ENCODE assay signal across 12 mouse cellular contexts in the genomic region with DNA sequence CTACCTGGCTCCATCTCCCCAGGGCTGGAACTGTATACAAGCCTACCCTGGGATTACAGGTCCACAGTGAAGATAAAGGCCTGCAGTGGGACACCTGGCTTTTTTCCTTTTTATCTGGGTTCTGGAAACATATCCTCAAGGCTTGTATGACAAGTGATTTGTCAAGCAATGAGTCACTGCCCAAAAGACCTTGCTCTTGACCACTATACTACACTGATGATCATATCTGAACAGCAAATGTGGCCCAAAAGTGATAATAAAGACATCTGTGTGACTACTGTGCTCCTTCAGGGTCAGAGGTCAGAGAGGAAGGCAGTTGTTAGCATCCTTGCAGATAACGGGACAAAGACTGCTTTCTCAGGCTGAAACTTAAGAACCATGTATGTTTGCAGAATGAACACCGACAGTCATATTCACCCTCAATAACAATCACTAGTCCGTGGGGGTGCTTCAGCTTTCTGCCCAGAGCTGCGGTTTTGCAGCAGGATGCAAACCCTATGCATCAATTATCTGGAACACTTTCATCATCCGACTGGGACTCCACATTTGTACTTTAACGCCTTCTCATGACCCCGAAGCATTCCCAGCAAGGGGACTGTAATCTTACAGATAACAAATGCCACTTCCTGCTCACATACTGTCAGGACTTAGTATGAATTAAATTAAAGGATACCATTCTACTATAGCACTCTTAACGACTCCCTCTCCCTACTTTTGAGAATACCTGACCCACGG. TPM values are rescaled to one million over a fixed set of nuclear protein-coding genes. Genes with fewer than 3 reads are reported as not detected.
A peak's percentile ranks its signal among the peaks of the same experiment; 100 is the strongest.
DNase-seq lines count a peak whose midpoint lies in the region; ATAC-seq and TF ChIP-seq lines count a peak whose summit lies in the region.
"Had no signal": no experiment of that assay in that cellular context is flagged by ENCODE, and none has a peak within 500 bp of the region (broad histone marks: within the 10 kb centered on the region; RNA-seq: fewer than 3 reads in every experiment).

No protein-coding gene starts in this region.

- H3K4me3 ChIP-seq in heart, embryonic 13.5 days, result peak overlapping the region; percentile 80
- peak overlapping the region; percentile 67 for H3K4me3 ChIP-seq in lung, embryonic 14.5 days (ENCODE audit: low read depth, low read length)
- H3K4me3 ChIP-seq in embryonic facial prominence, embryonic 13.5 days, result peak overlapping the region; percentile 72
- no peak overlapping the region for H3K4me3 ChIP-seq in neural tube, embryonic 12.5 days

- no peak overlapping the region for H3K27ac ChIP-seq in heart, embryonic 13.5 days (replicated peaks)
- H3K27ac ChIP-seq in lung, embryonic 14.5 days (ENCODE audit: low read depth), result no peak overlapping the region
- H3K27ac ChIP-seq in embryonic facial prominence, embryonic 13.5 days, result no peak overlapping the region
- no peak overlapping the region for H3K27ac ChIP-seq in neural tube, embryonic 12.5 days

- H3K36me3 ChIP-seq in heart, embryonic 13.5 days, result no peaks in the 10 kb centered on the region
- H3K36me3 ChIP-seq in lung, embryonic 14.5 days (ENCODE audit: insufficient read depth), result no peaks in the 10 kb centered on the region
- no peaks in the 10 kb centered on the region for H3K36me3 ChIP-seq in embryonic facial prominence, embryonic 13.5 days
- no peaks in the 10 kb centered on the region for H3K36me3 ChIP-seq in neural tube, embryonic 12.5 days

- H3K9me3 ChIP-seq in heart, embryonic 13.5 days, result no peaks in the 10 kb centered on the region
- H3K9me3 ChIP-seq in lung, embryonic 14.5 days (ENCODE audit: low read depth, low read length), result no peaks in the 10 kb centered on the region
- H3K9me3 ChIP-seq in embryonic facial prominence, embryonic 13.5 days, result no peaks in the 10 kb centered on the region
- no peaks in the 10 kb centered on the region for H3K9me3 ChIP-seq in neural tube, embryonic 12.5 days

- ATAC-seq in heart, embryonic 13.5 days (ENCODE audit: extremely low read depth, insufficient number of reproducible peaks, low FRiP score, low TSS enrichment), result no peak
- no peak for ATAC-seq in lung, embryonic 14.5 days (ENCODE audit: insufficient read depth)
- no peak for ATAC-seq in embryonic facial prominence, embryonic 13.5 days (ENCODE audit: insufficient number of reproducible peaks, insufficient read depth, low FRiP score, low TSS enrichment, low read depth)
- ATAC-seq in neural tube, embryonic 12.5 days (ENCODE audit: low FRiP score, low read depth), result no peak

- no peak for TF ChIP-seq CTCF in lung, embryonic 14.5 days (IDR thresholded peaks at IDR 0.05; ENCODE audit: low read depth)

- peaks cover 11% of the 10 kb centered on the region for H3K4me1 ChIP-seq in heart, embryonic 13.5 days
- H3K4me1 ChIP-seq in lung, embryonic 14.5 days (ENCODE audit: insufficient read depth), result no peaks in the 10 kb centered on the region
- H3K4me1 ChIP-seq in embryonic facial prominence, embryonic 13.5 days, result peaks cover 4% of the 10 kb centered on the region; the same call in 1 of the 2 replicates
- peaks cover 11% of the 10 kb centered on the region for H3K4me1 ChIP-seq in neural tube, embryonic 12.5 days

- H3K27me3 ChIP-seq in heart, embryonic 13.5 days (replicated peaks), result peaks cover 27% of the 10 kb centered on the region
- H3K27me3 ChIP-seq in lung, embryonic 14.5 days (ENCODE audit: insufficient read depth, low read length), result peaks cover 23% of the 10 kb centered on the region
- H3K27me3 ChIP-seq in embryonic facial prominence, embryonic 13.5 days, result peaks cover 36% of the 10 kb centered on the region
- H3K27me3 ChIP-seq in neural tube, embryonic 12.5 days (replicated peaks), result peaks cover 27% of the 10 kb centered on the region

- WGBS in heart, embryonic 13.5 days, result 24% methylated on average over 9 of the region's 9 CpGs
- 19% methylated on average over 9 of the region's 9 CpGs for WGBS in lung, embryonic 14.5 days
- WGBS in embryonic facial prominence, embryonic 13.5 days, result 36% methylated on average over 9 of the region's 9 CpGs
- WGBS in neural tube, embryonic 12.5 days, result 61% methylated on average over 9 of the region's 9 CpGs

- H3K9ac ChIP-seq in heart, embryonic 13.5 days, result no peak overlapping the region
- H3K9ac ChIP-seq in lung, embryonic 14.5 days, result no peak overlapping the region
- no peak overlapping the region for H3K9ac ChIP-seq in embryonic facial prominence, embryonic 13.5 days
- H3K9ac ChIP-seq in neural tube, embryonic 12.5 days, result no peak overlapping the region

- no peak for DNase-seq in heart, adult 18-20 months
- no peak for DNase-seq in lung, embryonic 14.5 days
- DNase-seq in lung, postnatal 25 days (ENCODE audit: low spot score), result no peak
- DNase-seq in Muller cell, postnatal 12 days (ENCODE audit: inconsistent ontology term), result no peak
- no peak for DNase-seq in embryo, embryonic 10 days (ENCODE audit: low spot score)
- DNase-seq: layer of hippocampus, adult 9-11 months; lung, postnatal 10 days; thymus, postnatal 4 days had no signal

- H3K4me2 ChIP-seq in heart, embryonic 13.5 days, result peak overlapping the region; percentile 99
- H3K4me2 ChIP-seq in lung, embryonic 14.5 days, result peak overlapping the region; percentile 100
- peak overlapping the region; percentile 100; the same call in 1 of the 2 replicates for H3K4me2 ChIP-seq in embryonic facial prominence, embryonic 13.5 days
- peak overlapping the region; percentile 100 for H3K4me2 ChIP-seq in neural tube, embryonic 12.5 days (replicated peaks)

RNA-seq across cellular contexts. Expression of a gene that starts 1.6 kb away (rescaled TPM):
- polyA plus RNA-seq in heart, embryonic 13.5 days (2015; fragmentation: Nextera tagmentation; extraction: Ambion mirVana), result 0.80 and 0.87 TPM in 2 replicates
- total RNA-seq in heart, adult 18-20 months (2021), result 1 to 10 TPM in 1 of 2 experiments, under 1 TPM in 1; 0.94 to 1.4 TPM
- polyA plus RNA-seq in lung, embryonic 14.5 days (2014; fragmentation: Nextera tagmentation; extraction: Ambion mirVana), result 3.4 and 4.5 TPM in 2 replicates
- 0.93 and 1.3 TPM in 2 replicates for polyA plus RNA-seq in embryonic facial prominence, embryonic 13.5 days (2015; fragmentation: Nextera tagmentation; extraction: Ambion mirVana)
- 0.72 and 0.91 TPM in 2 replicates for polyA plus RNA-seq in neural tube, embryonic 12.5 days (2016; fragmentation: Nextera tagmentation; extraction: Ambion mirVana)
- total RNA-seq: neutrophil, adult 5-6 weeks had no signal

RNA-seq across cellular contexts. Expression of a gene that starts 45.1 kb away (rescaled TPM):
- 0.29 and 0.33 TPM in 2 replicates for polyA plus RNA-seq in heart, embryonic 13.5 days (2015; fragmentation: Nextera tagmentation; extraction: Ambion mirVana)
- under 1 TPM in 1 of 2 experiments, not detected in 1; 0.15 TPM for total RNA-seq in heart, adult 18-20 months (2021)
- 0.97 and 1.2 TPM in 2 replicates for polyA plus RNA-seq in lung, embryonic 14.5 days (2014; fragmentation: Nextera tagmentation; extraction: Ambion mirVana)
- 0.63 and 0.66 TPM in 2 replicates for polyA plus RNA-seq in embryonic facial prominence, embryonic 13.5 days (2015; fragmentation: Nextera tagmentation; extraction: Ambion mirVana)
- polyA plus RNA-seq in neural tube, embryonic 12.5 days (2016; fragmentation: Nextera tagmentation; extraction: Ambion mirVana), result 0.81 and 0.86 TPM in 2 replicates
- total RNA-seq: neutrophil, adult 5-6 weeks had no signal

RNA-seq across cellular contexts. Expression of a gene that starts 45.6 kb away (rescaled TPM):
- 50.6 and 58.1 TPM in 2 replicates for polyA plus RNA-seq in heart, embryonic 13.5 days (2015; fragmentation: Nextera tagmentation; extraction: Ambion mirVana)
- total RNA-seq in heart, adult 18-20 months (2021), result 10 to 100 TPM; 26.2 to 29.9 TPM
- 48.6 and 52.0 TPM in 2 replicates for polyA plus RNA-seq in lung, embryonic 14.5 days (2014; fragmentation: Nextera tagmentation; extraction: Ambion mirVana)
- 62.1 and 68.1 TPM in 2 replicates for polyA plus RNA-seq in embryonic facial prominence, embryonic 13.5 days (2015; fragmentation: Nextera tagmentation; extraction: Ambion mirVana)
- 68.0 and 69.0 TPM in 2 replicates for polyA plus RNA-seq in neural tube, embryonic 12.5 days (2016; fragmentation: Nextera tagmentation; extraction: Ambion mirVana)
